9 mouse cellular contexts compared by ENCODE assay signal in the genomic region with DNA sequence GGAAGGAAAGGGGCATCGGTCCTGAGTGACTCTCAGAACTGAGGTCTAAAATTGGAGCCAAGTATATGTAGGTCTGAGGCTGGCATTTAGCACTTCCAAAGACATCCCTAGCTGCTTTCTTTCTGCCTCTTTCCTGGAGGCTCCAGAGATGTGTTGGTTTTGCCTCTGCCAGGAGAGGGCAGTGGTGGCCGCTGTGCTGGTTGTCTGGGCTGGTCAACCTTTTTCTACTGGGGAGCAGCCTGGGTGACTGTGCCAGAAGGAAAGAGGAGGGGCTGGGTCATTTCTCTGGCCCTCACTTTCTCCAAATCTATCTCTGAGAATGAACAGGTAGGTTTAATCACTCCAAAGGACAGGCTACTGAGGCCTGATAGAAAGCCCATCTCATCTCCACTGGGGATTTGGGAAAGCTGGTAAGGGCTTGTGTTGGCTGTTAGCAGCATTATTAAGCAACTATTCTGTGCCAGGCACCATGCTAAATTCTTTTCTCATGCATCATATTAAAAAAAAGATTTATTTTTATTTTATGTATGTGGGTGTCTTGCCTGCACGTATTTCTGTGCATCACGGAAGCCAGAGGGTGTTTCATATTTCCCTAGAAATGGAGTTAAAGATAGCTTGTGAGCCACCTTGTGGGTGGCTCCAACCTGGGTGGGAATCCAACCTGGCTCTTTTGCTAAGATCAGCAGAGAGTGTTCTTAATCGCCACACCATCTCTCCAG. TPM values are rescaled to one million over a fixed set of nuclear protein-coding genes. Genes with fewer than 3 reads are reported as not detected.
A peak's percentile ranks its signal among the peaks of the same experiment; 100 is the strongest.
DNase-seq lines count a peak whose midpoint lies in the region; ATAC-seq and TF ChIP-seq lines count a peak whose summit lies in the region.
"Had no signal": no experiment of that assay in that cellular context is flagged by ENCODE, and none has a peak within 500 bp of the region (broad histone marks: within the 10 kb centered on the region; RNA-seq: fewer than 3 reads in every experiment).

No protein-coding gene starts in this region.

- intact Hi-C loops in heart, adult 2 months (cut with DNase I) = loop anchor here (2.0 kb wide), 2 partner anchors 111 to 431 kb away; no protein-coding TSS in a partner anchor
- intact Hi-C loops in heart, postnatal 25 days (cut with DNase I) = loop anchor here (2.0 to 5.0 kb wide), 4 partner anchors 47 to 430 kb away; no protein-coding TSS in a partner anchor

- TF ChIP-seq POLR2A in heart, adult 2 months (IDR thresholded peaks at IDR 0.05; ENCODE audit: insufficient read depth, low read depth, low read length) = no peak

- no peak overlapping the region for H3K4me3 ChIP-seq in heart, adult 2 months
- no peak overlapping the region for H3K4me3 ChIP-seq in lung, embryonic 14.5 days (ENCODE audit: low read depth, low read length)

- no peaks in the 10 kb centered on the region for H3K79me2 ChIP-seq in heart, adult 2 months (replicated peaks; ENCODE audit: control insufficient read depth, insufficient read depth, low read length)

- peak; percentile 79 for TF ChIP-seq CTCF in heart, adult 2 months (IDR thresholded peaks at IDR 0.05)
- peak; percentile 73 for TF ChIP-seq CTCF in lung, embryonic 14.5 days (IDR thresholded peaks at IDR 0.05; ENCODE audit: low read depth)

- 0 out of 2 replicates have a peak, but pooled peaks have one; percentile 15 for TF ChIP-seq EP300 in heart, adult 2 months (IDR thresholded peaks at IDR 0.05; ENCODE audit: insufficient read depth, low read depth, low read length)

- no peak for ATAC-seq in lung, embryonic 14.5 days (ENCODE audit: insufficient read depth)
- ATAC-seq in activated CD4-positive, CD25-positive, alpha-beta regulatory T cell, adult 4 months = no peak

- peak; percentile 55 to 63 for DNase-seq in heart, adult 2 months
- DNase-seq in heart, postnatal 25 days (ENCODE audit: low spot score) = no peak
- DNase-seq in thymus, postnatal 4 days = peak; percentile 37
- no peak for DNase-seq in thymus, postnatal 0 days (ENCODE audit: low spot score)
- DNase-seq in gastrocnemius, postnatal 10 days = peak; percentile 56
- DNase-seq in lung, embryonic 14.5 days = peak; percentile 57
- DNase-seq in spleen, postnatal 14 days (ENCODE audit: low spot score in 2 of 2) = no peak

- H3K36me3 ChIP-seq in heart, adult 2 months (ENCODE audit: control insufficient read depth, insufficient read depth, low read length) = no peaks in the 10 kb centered on the region
- H3K36me3 ChIP-seq in lung, embryonic 14.5 days (ENCODE audit: insufficient read depth) = no peaks in the 10 kb centered on the region

- no peak overlapping the region for H3K9ac ChIP-seq in heart, adult 2 months (ENCODE audit: low read depth, low read length)
- H3K9ac ChIP-seq in lung, embryonic 14.5 days = no peak overlapping the region

- peaks cover 3% of the 10 kb centered on the region; the same call in 1 of the 2 replicates for H3K4me1 ChIP-seq in heart, adult 2 months (ENCODE audit: control insufficient read depth, insufficient read depth, low read length)
- H3K4me1 ChIP-seq in lung, embryonic 14.5 days (ENCODE audit: insufficient read depth) = no peaks in the 10 kb centered on the region

- H3K4me2 ChIP-seq in lung, embryonic 14.5 days = no peak overlapping the region

- 62% methylated on average over 5 of the region's 5 CpGs for WGBS in heart, adult 2 months
- 59% methylated on average over 5 of the region's 5 CpGs for WGBS in lung, embryonic 14.5 days

- H3K27ac ChIP-seq in heart, adult 2 months = no peak overlapping the region
- no peak overlapping the region for H3K27ac ChIP-seq in lung, embryonic 14.5 days (ENCODE audit: low read depth)

- H3K9me3 ChIP-seq in lung, embryonic 14.5 days (ENCODE audit: low read depth, low read length) = no peaks in the 10 kb centered on the region

- H3K27me3 ChIP-seq in heart, adult 2 months (ENCODE audit: control insufficient read depth, insufficient read depth, low read length) = no peaks in the 10 kb centered on the region
- H3K27me3 ChIP-seq in lung, embryonic 14.5 days (ENCODE audit: insufficient read depth, low read length) = no peaks in the 10 kb centered on the region

RNA-seq across cellular contexts. Expression of gene Krt80, which starts 28.0 kb away (rescaled TPM):
- total RNA-seq in heart, adult 2 months (2021) = 1 to 10 TPM; 2.2 to 2.8 TPM
- polyA plus RNA-seq in heart, adult 2 months (2012; rRNA removed) = 2.0 and 3.2 TPM in 2 replicates
- total RNA-seq in heart, postnatal 25 days (2021) = 1 to 10 TPM; 2.0 to 2.2 TPM
- 0.65 and 0.72 TPM in 2 replicates for polyA plus RNA-seq in thymus, postnatal 0 days (2015; fragmentation: Nextera tagmentation; extraction: Ambion mirVana)
- 1 to 10 TPM in 1 of 2 experiments, under 1 TPM in 1; 0.66 to 1.4 TPM for total RNA-seq in gastrocnemius, postnatal 10 days (2021)
- 1.5 and 2.2 TPM in 2 replicates for polyA plus RNA-seq in lung, embryonic 14.5 days (2014; fragmentation: Nextera tagmentation; extraction: Ambion mirVana)
- not detected for polyA plus RNA-seq in activated CD4-positive, CD25-positive, alpha-beta regulatory T cell, adult 4 months (2017; shearing (Covaris generic))

RNA-seq across cellular contexts. Expression of gene 6030408B16Rik, which starts 48.9 kb away (rescaled TPM):
- total RNA-seq in heart, adult 2 months (2021) = 1 to 10 TPM in 1 of 2 experiments, under 1 TPM in 1; 0.70 to 1.1 TPM
- polyA plus RNA-seq in heart, adult 2 months (2012; rRNA removed) = 2.5 and 6.3 TPM in 2 replicates
- 1 to 10 TPM; 1.3 to 1.5 TPM for total RNA-seq in heart, postnatal 25 days (2021)
- 0.22 and 0.40 TPM in 2 replicates for polyA plus RNA-seq in thymus, postnatal 0 days (2015; fragmentation: Nextera tagmentation; extraction: Ambion mirVana)
- total RNA-seq in gastrocnemius, postnatal 10 days (2021) = under 1 TPM; 0.54 to 0.77 TPM
- polyA plus RNA-seq in lung, embryonic 14.5 days (2014; fragmentation: Nextera tagmentation; extraction: Ambion mirVana) = 41.0 and 41.4 TPM in 2 replicates
- polyA plus RNA-seq in activated CD4-positive, CD25-positive, alpha-beta regulatory T cell, adult 4 months (2017; shearing (Covaris generic)) = under 1 TPM in 1 of 2 experiments, not detected in 1; 0.38 TPM
- total RNA-seq: hematopoietic stem cell, adult 5-6 weeks had no signal

RNA-seq across cellular contexts. Expression of gene Atg101, which starts 57.9 kb away (rescaled TPM):
- total RNA-seq in heart, adult 2 months (2021) = 10 to 100 TPM; 21.2 to 22.4 TPM
- 26.4 and 29.3 TPM in 2 replicates for polyA plus RNA-seq in heart, adult 2 months (2012; rRNA removed)
- 10 to 100 TPM; 21.5 to 25.0 TPM for total RNA-seq in heart, postnatal 25 days (2021)
- 95.1 and 103 TPM in 2 replicates for polyA plus RNA-seq in thymus, postnatal 0 days (2015; fragmentation: Nextera tagmentation; extraction: Ambion mirVana)
- total RNA-seq in gastrocnemius, postnatal 10 days (2021) = 10 to 100 TPM; 24.4 to 27.2 TPM
- 59.1 and 64.7 TPM in 2 replicates for polyA plus RNA-seq in lung, embryonic 14.5 days (2014; fragmentation: Nextera tagmentation; extraction: Ambion mirVana)
- polyA plus RNA-seq in activated CD4-positive, CD25-positive, alpha-beta regulatory T cell, adult 4 months (2017; shearing (Covaris generic)) = 10 to 100 TPM; 42.8 to 43.6 TPM

Comparison
In these comparisons a context has a peak if more than half of its experiments do, and no peak if none do; other contexts are left out.
1. DNase-seq: peak in heart, adult 2 months (2 of 2), thymus, postnatal 4 days (single experiment), gastrocnemius, postnatal 10 days (single experiment) and lung, embryonic 14.5 days (single experiment); none in heart, postnatal 25 days (single experiment), thymus, postnatal 0 days (single experiment) and spleen, postnatal 14 days (0 of 2).